ENCODE assay signal across 10 mouse cellular contexts in the genomic region with DNA sequence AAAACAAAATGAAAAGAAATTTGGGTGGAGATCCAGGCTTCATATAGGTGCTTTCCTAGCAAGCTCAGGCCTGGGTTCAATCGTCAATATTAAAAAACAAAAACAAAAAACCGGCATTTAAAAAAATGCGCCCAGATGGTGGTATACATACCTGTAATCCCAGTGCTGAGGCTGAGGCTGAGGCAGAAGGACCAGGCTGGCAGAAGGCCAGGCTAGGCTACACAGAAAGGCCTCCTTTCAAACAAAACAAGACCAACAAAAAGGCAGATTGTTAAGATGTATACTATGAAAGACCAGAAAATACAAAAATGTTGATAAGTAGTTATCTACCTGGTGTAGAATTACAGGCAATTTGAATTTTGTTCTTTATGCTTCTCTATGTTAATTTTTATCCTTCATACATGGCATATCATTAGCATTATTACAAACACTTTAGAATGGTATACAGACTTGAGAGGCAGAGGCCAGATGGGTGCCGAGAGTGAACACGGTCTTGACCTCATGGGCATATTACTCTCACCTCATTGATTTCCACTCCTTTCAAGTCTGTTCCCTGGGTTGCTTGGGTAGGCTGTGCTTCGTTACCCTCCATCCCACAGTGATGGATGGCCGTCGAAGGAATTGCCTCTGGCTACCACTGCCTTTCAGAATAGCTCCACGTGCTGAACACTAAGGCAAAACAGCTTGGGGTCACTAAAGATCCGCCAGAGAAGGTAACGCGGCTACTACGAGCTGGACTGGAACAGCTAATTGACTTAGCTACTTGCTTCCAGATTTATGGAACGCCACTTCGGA.
DNase-seq lines count a peak whose midpoint lies in the region; ATAC-seq and TF ChIP-seq lines count a peak whose summit lies in the region.
"Had no signal": no experiment of that assay in that cellular context is flagged by ENCODE, and none has a peak within 500 bp of the region (broad histone marks: within the 10 kb centered on the region; RNA-seq: fewer than 3 reads in every experiment).

No protein-coding gene starts in this region.

- TF ChIP-seq POLR2A in brain, embryonic 14.5 days (IDR thresholded peaks at IDR 0.05; ENCODE audit: borderline replicate concordance, extremely low read depth, insufficient read depth, insufficient read length, poor library complexity, severe bottlenecking): no peak

- no peaks in the 10 kb centered on the region for H3K36me3 ChIP-seq in kidney, embryonic 14.5 days (ENCODE audit: control insufficient read depth, insufficient read depth, low read length)
- no peaks in the 10 kb centered on the region for H3K36me3 ChIP-seq in forebrain, embryonic 13.5 days (ENCODE audit: poor library complexity, severe bottlenecking)
- no peaks in the 10 kb centered on the region for H3K36me3 ChIP-seq in limb, embryonic 10.5 days

- no peak for DNase-seq in kidney, postnatal 36 days
- DNase-seq in brain, embryonic 14.5 days (ENCODE audit: low read depth): peak; percentile 71
- DNase-seq in limb, embryonic 10.5 days (ENCODE audit: low spot score): peak; percentile 79
- no peak for DNase-seq in right cerebral cortex, postnatal 10 days (ENCODE audit: low spot score in 2 of 2)
- no peak for DNase-seq in thymus, postnatal 10 days (ENCODE audit: low spot score in 2 of 2)
- no peak for DNase-seq in adrenal gland, postnatal 14 days
- DNase-seq: heart, adult 2 months had no signal

- peaks cover 7% of the 10 kb centered on the region; the same call in 1 of the 2 replicates for H3K27me3 ChIP-seq in kidney, embryonic 14.5 days (ENCODE audit: control insufficient read depth, insufficient read depth, low read length)
- no peaks in the 10 kb centered on the region for H3K27me3 ChIP-seq in forebrain, embryonic 13.5 days
- H3K27me3 ChIP-seq in limb, embryonic 10.5 days (ENCODE audit: low read depth, poor library complexity, severe bottlenecking): peaks cover 7% of the 10 kb centered on the region; the same call in 1 of the 2 replicates

- ATAC-seq in kidney, embryonic 14.5 days (ENCODE audit: low FRiP score, low TSS enrichment): peak; percentile 83
- ATAC-seq in forebrain, embryonic 13.5 days: peak; percentile 57
- ATAC-seq: inflammation-experienced regulatory T-cells, adult 6 months had no signal

- H3K4me1 ChIP-seq in kidney, embryonic 14.5 days (ENCODE audit: control insufficient read depth, insufficient read depth, low read length): no peaks in the 10 kb centered on the region
- H3K4me1 ChIP-seq in forebrain, embryonic 13.5 days: peaks cover 36% of the 10 kb centered on the region
- peaks cover 61% of the 10 kb centered on the region for H3K4me1 ChIP-seq in limb, embryonic 10.5 days

- H3K9me3 ChIP-seq in kidney, embryonic 14.5 days (ENCODE audit: control insufficient read depth, low read length): no peaks in the 10 kb centered on the region
- H3K9me3 ChIP-seq in forebrain, embryonic 13.5 days (replicated peaks): no peaks in the 10 kb centered on the region
- H3K9me3 ChIP-seq in limb, embryonic 10.5 days (replicated peaks): no peaks in the 10 kb centered on the region

- no peak overlapping the region for H3K9ac ChIP-seq in kidney, embryonic 14.5 days (ENCODE audit: low read depth, low read length)
- no peak overlapping the region for H3K9ac ChIP-seq in forebrain, embryonic 13.5 days

- no peak overlapping the region for H3K4me3 ChIP-seq in kidney, embryonic 14.5 days (ENCODE audit: low read length)
- H3K4me3 ChIP-seq in forebrain, embryonic 13.5 days: no peak overlapping the region
- no peak overlapping the region for H3K4me3 ChIP-seq in limb, embryonic 10.5 days
- H3K4me3 ChIP-seq: heart, adult 2 months had no signal

- 32% methylated on average over 15 of the region's 15 CpGs for WGBS in kidney, embryonic 14.5 days
- 38% methylated on average over 15 of the region's 15 CpGs for WGBS in forebrain, embryonic 13.5 days
- 25% methylated on average over 15 of the region's 15 CpGs for WGBS in limb, embryonic 10.5 days

- no peak overlapping the region for H3K4me2 ChIP-seq in kidney, embryonic 14.5 days (replicated peaks; ENCODE audit: low read depth, low read length)
- H3K4me2 ChIP-seq in forebrain, embryonic 13.5 days: no peak overlapping the region

- no peak overlapping the region for H3K27ac ChIP-seq in kidney, embryonic 14.5 days (ENCODE audit: low read depth, low read length)
- H3K27ac ChIP-seq in forebrain, embryonic 13.5 days: no peak overlapping the region; the same call in 1 of the 2 replicates
- H3K27ac ChIP-seq in limb, embryonic 10.5 days: peak overlapping the region; percentile 46; the same call in 1 of the 2 replicates
- H3K27ac ChIP-seq: heart, adult 2 months had no signal

- TF ChIP-seq CTCF in brain, embryonic 14.5 days (IDR thresholded peaks at IDR 0.05; ENCODE audit: borderline replicate concordance, extremely low read depth, insufficient read depth, insufficient read length): no peak

Comparison
In these comparisons a context has a peak if more than half of its experiments do, and no peak if none do; other contexts are left out.
1. DNase-seq: peak in brain, embryonic 14.5 days (single experiment) and limb, embryonic 10.5 days (single experiment); none in kidney, postnatal 36 days (0 of 2), right cerebral cortex, postnatal 10 days (0 of 2), thymus, postnatal 10 days (0 of 2) and adrenal gland, postnatal 14 days (single experiment).